Mouse (Mus musculus) liver, adult 2 months (tissue): ENCODE measurements around the gene Trank1.

ENCODE experiments used
- CTCF ChIP-seq: fragments of 200-500 bp; IDR thresholded peaks from 2 replicates; pipeline ENCODE4 v1.5.1; 2011; ENCODE audit warnings: low read depth, low read length, control low read depth
- POLR2A ChIP-seq: fragments of 200-500 bp; IDR thresholded peaks from 2 replicates; pipeline ENCODE4 v1.6.1; 2011; ENCODE audit warnings: low read length, control low read depth; ENCODE audit not compliant: insufficient read depth; ENCODE audit errors: extremely low read depth

GRCm38 (mm10) chr9:111408427-111408826 lies 96.9 kb downstream of the Trank1 start:
- TF ChIP-seq POLR2A (no peak), CTCF (no peak)
